Mouse (Mus musculus) hindbrain, embryonic 14.5 days (tissue): ENCODE data around the gene Dpp6. TPM values are rescaled to one million over a fixed set of nuclear protein-coding genes. Genes with fewer than 3 reads are reported as not detected.

Experiments used
- ATAC-seq: fragments of 200-750 bp; cut with Nextera tagmentation; 2 replicates; pipeline ENCODE4 v1.8.0; 2017; ENCODE audit warnings: moderate number of reproducible peaks, mild to moderate bottlenecking, moderate TSS enrichment, moderate library complexity; ENCODE audit not compliant: low FRiP score
- DNase-seq: peaks from one replicate; pipeline ENCODE4 v3.0.0-alpha.2; 2015; ENCODE audit warnings: low spot score
- H3K27ac ChIP-seq: fragments of 300-500 bp; sonication (generic); 2 replicates; pipeline ENCODE4 v1.5.1; 2014; ENCODE audit warnings: mild to moderate bottlenecking, moderate library complexity
- H3K27me3 ChIP-seq: fragments of 300-500 bp; sonication (generic); 2 replicates; pipeline ENCODE4 v1.6.1; 2014; ENCODE audit warnings: mild to moderate bottlenecking, low read length, mixed read lengths; ENCODE audit not compliant: control insufficient read depth, insufficient read depth
- H3K36me3 ChIP-seq: fragments of 300-500 bp; sonication (generic); replicated peaks from 2 replicates; pipeline ENCODE4 v1.6.1; 2014; ENCODE audit not compliant: control insufficient read depth, insufficient read depth
- H3K4me1 ChIP-seq: fragments of 300-500 bp; sonication (generic); replicated peaks from 2 replicates; pipeline ENCODE4 v1.6.1; 2014; ENCODE audit warnings: antibody characterized with exemption, low read length, mixed read lengths; ENCODE audit not compliant: control insufficient read depth, insufficient read depth
- H3K4me2 ChIP-seq: fragments of 300-500 bp; sonication (generic); replicated peaks from 2 replicates; pipeline ENCODE4 v1.6.1; 2014; ENCODE audit warnings: mild to moderate bottlenecking, moderate library complexity
- H3K4me3 ChIP-seq: fragments of 300-500 bp; sonication (generic); replicated peaks from 2 replicates; pipeline ENCODE4 v1.5.1; 2014; ENCODE audit warnings: mild to moderate bottlenecking, low read length
- H3K9ac ChIP-seq: fragments of 300-500 bp; sonication (generic); 2 replicates; pipeline ENCODE4 v1.6.1; 2014
- H3K9me3 ChIP-seq: fragments of 300-500 bp; sonication (generic); 2 replicates; pipeline ENCODE4 v1.6.1; 2016; ENCODE audit warnings: low read length; ENCODE audit not compliant: control insufficient read depth
- WGBS: fragments of 180-500 bp; shearing (Covaris S2); extraction: QIAGEN DNeasy Blood & Tissue Kit; methylation state at CpG from one replicate; pipeline ENCODE4 v1.1.7; 2014; 5-methylcytosine and 5-hydroxymethylcytosine counted together
- polyA plus RNA-seq: library from polyadenylated mRNA; unstranded; fragments of >200 nt; fragmentation: Nextera tagmentation; extraction: Ambion mirVana; gene quantifications from 2 replicates; pipeline ENCODE4 v1.2.1, GENCODE M21; 2014

Dpp6 gene
- polyA plus RNA-seq, 1 experiment from 2014 or later = 86.7 TPM

GRCm38 (mm10) chr5:27324346-27324928 is 507.4 kb downstream of the Dpp6 start:
- H3K9me3 ChIP-seq = no peaks in the 10 kb centered on the region
- no peak overlapping the region for H3K4me2 ChIP-seq
- no peak overlapping the region for H3K9ac ChIP-seq
- peaks cover 5% of the 10 kb centered on the region; the same call in 1 of the 2 replicates for H3K4me1 ChIP-seq
- no peak for DNase-seq
- no peak overlapping the region for H3K4me3 ChIP-seq
- no peaks in the 10 kb centered on the region for H3K27me3 ChIP-seq
- no peak for ATAC-seq
- no peak overlapping the region for H3K27ac ChIP-seq
- H3K36me3 ChIP-seq = no peaks in the 10 kb centered on the region
- 66% methylated on average over 3 of the region's 3 CpGs for WGBS

DNA sequence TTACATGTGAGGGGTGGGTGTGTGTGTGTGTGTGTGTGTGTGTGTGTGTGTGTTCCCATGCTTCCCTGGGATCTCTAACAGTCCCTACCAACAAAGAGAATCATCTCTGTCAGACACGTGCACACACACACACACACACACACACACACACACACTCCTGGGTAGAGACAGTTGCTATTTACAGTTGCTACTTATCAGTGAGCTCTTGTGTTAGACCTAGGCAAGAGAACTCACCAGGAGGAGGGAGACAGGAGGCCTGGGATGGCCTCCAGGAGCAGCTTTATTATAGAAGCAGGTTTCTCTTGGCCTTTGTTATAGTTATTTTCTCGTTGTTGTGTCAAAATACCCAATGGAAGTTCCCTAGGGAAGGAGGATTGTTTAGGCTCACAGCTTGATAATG is 519.7 kb downstream of the Dpp6 start:
- no peak overlapping the region for H3K27ac ChIP-seq
- H3K9ac ChIP-seq = no peak overlapping the region
- H3K4me2 ChIP-seq = no peak overlapping the region
- DNase-seq (no peak), ATAC-seq (no peak)
- no peaks in the 10 kb centered on the region for H3K36me3 ChIP-seq
- no peaks in the 10 kb centered on the region for H3K27me3 ChIP-seq
- H3K9me3 ChIP-seq = no peaks in the 10 kb centered on the region
- peaks cover 4% of the 10 kb centered on the region; the same call in 1 of the 2 replicates for H3K4me1 ChIP-seq
- 55% methylated on average over 2 of the region's 2 CpGs for WGBS
- H3K4me3 ChIP-seq = no peak overlapping the region

DNA sequence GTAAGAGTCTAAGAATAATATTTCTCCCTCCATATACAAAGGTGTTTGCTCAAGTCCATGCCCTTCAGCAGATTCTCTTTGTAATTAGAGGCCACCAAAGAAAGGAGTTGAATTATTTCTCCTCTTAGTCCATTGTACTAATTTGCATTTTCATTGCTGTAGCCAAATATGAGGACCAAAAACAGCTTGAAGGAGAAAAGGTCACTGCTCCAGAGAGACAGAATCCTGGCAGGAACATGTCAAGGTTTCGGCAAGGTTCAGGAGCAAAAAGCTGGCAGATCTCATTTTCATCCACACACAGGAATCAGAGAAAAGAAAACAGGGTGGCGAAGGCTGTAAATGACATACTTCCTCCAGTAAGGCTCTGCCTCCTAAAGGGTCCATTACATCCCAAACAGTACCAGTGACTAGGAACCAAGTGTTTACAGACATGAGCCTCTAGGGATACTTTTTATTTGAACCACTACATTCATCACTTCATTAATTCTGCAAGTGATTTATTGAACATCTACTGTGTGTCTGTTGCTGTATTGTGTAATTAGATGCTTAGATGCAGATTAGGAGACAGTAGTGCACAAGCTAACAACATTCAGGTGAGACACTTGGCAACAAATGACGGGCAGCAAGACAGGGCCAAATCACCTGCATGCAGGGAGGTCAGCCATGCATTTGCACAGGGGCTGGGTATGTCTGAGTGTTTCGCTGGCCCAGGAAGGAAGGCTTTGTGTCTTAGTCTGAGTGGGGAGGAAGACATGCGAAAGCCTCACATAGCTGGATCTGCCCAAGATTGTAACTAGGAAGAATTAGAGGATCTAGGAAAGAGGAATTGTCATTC is 522.4 kb downstream of the Dpp6 start:
- Histone ChIP-seq H3K9me3 (no peaks in the 10 kb centered on the region), H3K4me2 (no peak overlapping the region), H3K27ac (no peak overlapping the region), H3K36me3 (no peaks in the 10 kb centered on the region), H3K9ac (no peak overlapping the region), H3K27me3 (no peaks in the 10 kb centered on the region), H3K4me3 (no peak overlapping the region), H3K4me1 (peaks cover 4% of the 10 kb centered on the region; the same call in 1 of the 2 replicates)
- DNase-seq (no peak), ATAC-seq (no peak)
- 73% methylated on average over 5 of the region's 5 CpGs for WGBS

- Histone ChIP-seq H3K9ac (no peak overlapping the region), H3K9me3 (no peaks in the 10 kb centered on the region), H3K27me3 (no peaks in the 10 kb centered on the region), H3K4me3 (no peak overlapping the region), H3K4me1 (peaks cover 4% of the 10 kb centered on the region; the same call in 1 of the 2 replicates), H3K36me3 (no peaks in the 10 kb centered on the region), H3K27ac (no peak overlapping the region), H3K4me2 (no peak overlapping the region)
- DNase-seq (no peak), ATAC-seq (no peak)
- 76% methylated on average over 6 of the region's 6 CpGs for WGBS
Measured at GRCm38 (mm10) chr5:27342276-27342675, 525.3 kb downstream of the Dpp6 start.

- ATAC-seq = no peak
- DNase-seq = no peak
- 84% methylated on average over 1 of the region's 1 CpGs for WGBS
Measured at GRCm38 (mm10) chr5:27343626-27344025, 526.6 kb downstream of the Dpp6 start.

GRCm38 (mm10) chr5:27348181-27349095 is 531.4 kb downstream of the Dpp6 start:
- Histone ChIP-seq H3K36me3 (no peaks in the 10 kb centered on the region), H3K4me3 (no peak overlapping the region), H3K9ac (no peak overlapping the region), H3K4me2 (no peak overlapping the region), H3K4me1 (peaks cover 13% of the 10 kb centered on the region), H3K27ac (no peak overlapping the region), H3K27me3 (no peaks in the 10 kb centered on the region), H3K9me3 (no peaks in the 10 kb centered on the region)
- WGBS = 45% methylated on average over 5 of the region's 5 CpGs
- peak; percentile 47 for DNase-seq
- no peak; the same call in 1 of the 2 replicates for ATAC-seq

More at GRCm38 (mm10) chr5:27343626-27344025, 526.6 kb downstream of the Dpp6 start:
- Histone ChIP-seq H3K27ac (no peak overlapping the region), H3K4me2 (no peak overlapping the region), H3K9me3 (no peaks in the 10 kb centered on the region), H3K4me1 (peaks cover 13% of the 10 kb centered on the region), H3K36me3 (no peaks in the 10 kb centered on the region), H3K4me3 (no peak overlapping the region), H3K9ac (no peak overlapping the region), H3K27me3 (no peaks in the 10 kb centered on the region)

DNA sequence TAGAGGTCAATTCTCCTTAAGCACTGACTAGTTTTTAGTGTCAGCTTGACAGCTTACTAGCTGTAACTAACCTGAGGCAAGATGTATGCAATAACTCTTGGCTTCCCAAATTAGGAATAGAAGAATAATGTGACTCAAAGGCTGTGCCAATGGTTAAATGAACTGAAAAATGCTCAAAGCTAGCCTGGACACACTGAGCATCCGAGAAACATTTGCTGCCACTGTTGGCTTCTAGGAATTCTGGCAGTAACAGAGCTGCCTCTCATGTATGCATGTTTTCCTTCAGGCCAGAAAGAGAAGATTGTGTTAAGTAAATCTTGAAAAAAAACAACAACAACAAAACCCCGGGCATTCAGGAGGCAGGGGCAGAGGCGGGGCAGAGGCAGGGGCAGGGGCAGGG is 540.6 kb downstream of the Dpp6 start:
- Histone ChIP-seq H3K9ac (no peak overlapping the region), H3K4me2 (no peak overlapping the region), H3K9me3 (no peaks in the 10 kb centered on the region), H3K27me3 (no peaks in the 10 kb centered on the region), H3K36me3 (no peaks in the 10 kb centered on the region), H3K4me3 (no peak overlapping the region), H3K27ac (no peak overlapping the region), H3K4me1 (no peaks in the 10 kb centered on the region)
- WGBS = 84% methylated on average over 3 of the region's 3 CpGs
- ATAC-seq (no peak), DNase-seq (no peak)

- Histone ChIP-seq H3K9ac (no peak overlapping the region), H3K9me3 (no peaks in the 10 kb centered on the region), H3K36me3 (no peaks in the 10 kb centered on the region), H3K4me2 (no peak overlapping the region), H3K4me3 (no peak overlapping the region), H3K27ac (no peak overlapping the region), H3K27me3 (no peaks in the 10 kb centered on the region), H3K4me1 (no peaks in the 10 kb centered on the region)
- 80% methylated on average over 2 of the region's 2 CpGs for WGBS
- ATAC-seq (no peak), DNase-seq (no peak)
Measured at GRCm38 (mm10) chr5:27365946-27366345, 548.9 kb downstream of the Dpp6 start.

- H3K27ac ChIP-seq = no peak overlapping the region
- no peaks in the 10 kb centered on the region for H3K4me1 ChIP-seq
- no peak overlapping the region for H3K4me2 ChIP-seq
- no peak for ATAC-seq
- no peaks in the 10 kb centered on the region for H3K27me3 ChIP-seq
- H3K36me3 ChIP-seq = no peaks in the 10 kb centered on the region
- no peak for DNase-seq
- WGBS = 91% methylated on average over 3 of the region's 3 CpGs
- H3K4me3 ChIP-seq = no peak overlapping the region
- no peak overlapping the region for H3K9ac ChIP-seq
- no peaks in the 10 kb centered on the region for H3K9me3 ChIP-seq
Measured at GRCm38 (mm10) chr5:27370814-27371213, 553.8 kb downstream of the Dpp6 start.
